Mouse (Mus musculus): Measurements from ENCODE around the gene E130308A19Rik.

GRCm38 (mm10) chr4:59805968-59806878 is 180.2 kb downstream of the E130308A19Rik start:
- TF ChIP-seq CTCF (conservative IDR thresholded peaks at IDR 0.05 in 1 of 2, IDR thresholded peaks at IDR 0.05 in 1 of 2; ENCODE audit: low read depth in 2 of 2, low read length in 2 of 2) (no peak), NRF1 (IDR thresholded peaks at IDR 0.05; ENCODE audit: low read depth, low read length) (no peak), TCF12 (IDR thresholded peaks at IDR 0.05; ENCODE audit: low read depth, low read length) (no peak), EP300 (IDR thresholded peaks at IDR 0.05; ENCODE audit: low read length) (no peak), ETS1 (conservative IDR thresholded peaks at IDR 0.05; ENCODE audit: low read depth, low read length) (peak; percentile 54), SMC3 (IDR thresholded peaks at IDR 0.05; ENCODE audit: low read depth, low read length) (no peak), JUN (IDR thresholded peaks at IDR 0.05; ENCODE audit: insufficient read depth, low read depth, low read length) (no peak), ZKSCAN1 (IDR thresholded peaks at IDR 0.05; ENCODE audit: borderline replicate concordance, low read depth, low read length) (no peak), MYC (IDR thresholded peaks at IDR 0.05; ENCODE audit: low read depth, low read length) (no peak)

Measured in CH12.LX (cell line).